Mouse (Mus musculus): ENCODE data around the gene Aff3.

DNA sequence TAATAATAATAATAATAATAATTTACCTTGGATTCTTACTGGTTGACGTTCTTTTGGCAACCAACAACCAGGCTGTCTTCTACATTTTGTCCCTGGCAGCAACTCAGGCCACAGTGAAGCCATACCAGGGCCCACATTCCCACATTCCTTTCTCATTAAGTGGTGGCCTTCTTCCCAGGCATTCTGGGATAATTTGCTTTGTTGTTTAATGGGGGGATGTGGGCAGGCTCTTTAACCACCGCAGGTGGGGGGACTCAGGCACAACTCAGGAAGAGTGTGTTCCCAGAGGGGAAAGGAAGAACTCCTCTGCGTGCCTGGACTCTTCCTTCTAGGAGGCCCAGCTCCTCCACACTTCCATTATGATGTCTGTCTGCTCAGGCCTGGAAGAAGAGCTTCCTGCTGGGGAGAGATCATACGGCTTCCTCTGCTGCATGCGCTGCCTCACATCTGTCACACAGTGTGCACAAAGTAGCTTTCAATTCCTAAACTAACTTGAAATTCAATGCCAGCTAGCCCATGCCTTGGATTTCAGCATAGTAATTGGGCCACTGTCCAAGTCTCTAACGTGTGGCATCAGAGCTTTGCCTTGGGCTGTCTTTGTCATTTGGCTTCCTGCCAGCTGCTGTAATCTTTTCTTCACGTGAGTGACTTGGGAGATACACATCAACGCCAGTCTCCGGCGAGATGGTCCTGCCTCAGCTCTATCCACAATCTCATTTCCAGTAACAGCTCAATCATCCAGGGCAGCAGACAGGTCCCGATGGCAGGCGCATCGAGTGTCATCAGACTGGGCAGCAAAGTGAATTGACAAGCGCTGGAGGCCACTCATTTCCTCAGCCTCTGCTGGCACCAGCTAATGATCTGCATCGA, 31.3 kb upstream of the Aff3 start:
- no peak for TF ChIP-seq POLR2A (IDR thresholded peaks at IDR 0.05; ENCODE audit: insufficient read depth, low read depth, low read length)
- no peak for TF ChIP-seq CTCF (IDR thresholded peaks at IDR 0.05; ENCODE audit: insufficient read depth, low read depth, low read length)
